Mouse (Mus musculus) limb, embryonic 10.5 days (tissue): Measurements from ENCODE around the gene 4930558K02Rik. TPM values are rescaled to one million over a fixed set of nuclear protein-coding genes. Genes with fewer than 3 reads are reported as not detected.
A peak's percentile ranks its signal among the peaks of the same experiment; 100 is the strongest.

Experiments used
- DNase-seq: peaks from one replicate; pipeline ENCODE4 v3.0.0-alpha.2; 2017; ENCODE audit warnings: low spot score
- H3K27ac ChIP-seq: fragments of 300-500 bp; sonication (generic); 2 replicates; pipeline ENCODE4 v1.5.1; 2016; ENCODE audit warnings: mild to moderate bottlenecking
- H3K27me3 ChIP-seq: fragments of 300-500 bp; sonication (generic); 2 replicates; pipeline ENCODE4 v1.6.1; 2016; ENCODE audit warnings: low read depth, mild to moderate bottlenecking; ENCODE audit not compliant: poor library complexity, severe bottlenecking
- H3K36me3 ChIP-seq: fragments of 300-500 bp; sonication (generic); 2 replicates; pipeline ENCODE4 v1.6.1; 2016; ENCODE audit warnings: mild to moderate bottlenecking, moderate library complexity
- H3K4me1 ChIP-seq: fragments of 300-500 bp; sonication (generic); 2 replicates; pipeline ENCODE4 v1.6.1; 2016
- H3K4me3 ChIP-seq: fragments of 300-500 bp; sonication (generic); 2 replicates; pipeline ENCODE4 v1.5.1; 2016; ENCODE audit warnings: mild to moderate bottlenecking, moderate library complexity
- H3K9me3 ChIP-seq: fragments of 300-500 bp; sonication (generic); replicated peaks from 2 replicates; pipeline ENCODE4 v1.6.1; 2016; ENCODE audit warnings: mild to moderate bottlenecking
- WGBS: fragments of 180-500 bp; shearing (Covaris S2); methylation state at CpG from one replicate; pipeline ENCODE4 v1.1.7; 2016; 5-methylcytosine and 5-hydroxymethylcytosine counted together
- polyA plus RNA-seq: library from polyadenylated mRNA; unstranded; fragments of >200 nt; fragmentation: Nextera tagmentation; extraction: Ambion mirVana; gene quantifications from 2 replicates; pipeline ENCODE4 v1.2.1, GENCODE M21; 2016

Gene 4930558K02Rik
- polyA plus RNA-seq, 1 experiment from 2014 or later, result not detected

GRCm38 (mm10) chr1:161983979-161984566, 4.6 kb upstream of the 4930558K02Rik start:
- peak; percentile 69 for DNase-seq
- Histone ChIP-seq H3K27ac (peak overlapping the region; percentile 93), H3K36me3 (no peaks in the 10 kb centered on the region), H3K4me3 (0 out of 2 replicates have a peak overlapping the region, but pooled peaks have one; percentile 10), H3K4me1 (peaks cover 57% of the 10 kb centered on the region), H3K9me3 (no peaks in the 10 kb centered on the region), H3K27me3 (no peaks in the 10 kb centered on the region)
- 9% methylated on average over 4 of the region's 4 CpGs for WGBS

DNA sequence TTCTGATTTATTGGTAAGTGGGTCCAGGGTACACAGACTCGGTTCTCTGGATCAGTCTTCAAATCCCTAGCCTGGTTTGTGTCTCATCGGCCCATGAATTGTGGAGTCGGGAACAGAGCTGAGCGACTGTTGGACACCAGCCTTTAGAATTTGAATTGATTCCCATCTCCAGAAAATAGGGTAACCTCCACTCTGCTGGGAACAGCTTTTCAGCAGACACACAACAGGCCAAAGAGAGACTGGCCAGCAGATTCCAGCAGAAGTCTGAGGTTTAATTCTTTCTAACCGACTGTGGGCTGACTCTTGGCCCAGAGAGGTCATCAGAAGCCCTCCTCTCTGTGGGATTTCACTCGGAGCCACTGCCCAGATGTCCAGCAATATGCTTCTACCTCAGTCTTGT, 4.0 kb upstream of the 4930558K02Rik start:
- Histone ChIP-seq H3K27ac (peak overlapping the region; percentile 93), H3K4me1 (peaks cover 57% of the 10 kb centered on the region), H3K9me3 (no peaks in the 10 kb centered on the region), H3K27me3 (no peaks in the 10 kb centered on the region), H3K4me3 (0 out of 2 replicates have a peak overlapping the region, but pooled peaks have one; percentile 17), H3K36me3 (no peaks in the 10 kb centered on the region)
- 41% methylated on average over 6 of the region's 6 CpGs for WGBS
- DNase-seq, result peak; percentile 49

- peak overlapping the region; percentile 93 for H3K27ac ChIP-seq
- DNase-seq, result no peak
- H3K4me1 ChIP-seq, result peaks cover 79% of the 10 kb centered on the region
These were observed 1.3 kb upstream of the 4930558K02Rik start for GRCm38 (mm10) chr1:161980626-161981298.

DNA sequence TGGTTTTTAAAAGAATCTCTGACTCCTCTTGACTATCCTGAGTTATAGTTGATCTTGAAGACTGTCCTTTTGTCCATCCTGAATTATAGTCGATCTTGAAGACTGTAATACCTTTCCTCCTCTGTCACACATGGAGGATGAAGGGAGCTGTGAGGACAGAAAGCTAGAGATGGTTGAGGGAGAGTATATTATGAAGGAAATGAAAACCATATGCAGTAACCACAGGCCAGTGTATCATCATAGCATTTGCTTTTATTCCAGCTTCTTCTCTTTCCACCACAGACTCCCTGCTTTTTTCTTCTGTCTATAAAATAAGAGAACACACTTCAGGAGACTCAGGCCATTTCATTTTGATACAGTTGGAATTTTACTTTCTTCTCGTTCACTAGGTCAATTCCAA, 610 bp upstream of the 4930558K02Rik start:
- Histone ChIP-seq H3K27ac (peak overlapping the region; percentile 93), H3K4me1 (peaks cover 80% of the 10 kb centered on the region), H3K36me3 (no peaks in the 10 kb centered on the region), H3K9me3 (no peaks in the 10 kb centered on the region), H3K27me3 (no peaks in the 10 kb centered on the region), H3K4me3 (no peak overlapping the region)
- DNase-seq, result no peak
- whole genome bisulfite sequencing, result 85% methylated on average over 2 of the region's 2 CpGs

More at GRCm38 (mm10) chr1:161980626-161981298, 1.3 kb upstream of the 4930558K02Rik start:
- no peak overlapping the region for H3K4me3 ChIP-seq
- WGBS, result 87% methylated on average over 9 of the region's 9 CpGs
- H3K36me3 ChIP-seq, result no peaks in the 10 kb centered on the region
- no peaks in the 10 kb centered on the region for H3K27me3 ChIP-seq
- no peaks in the 10 kb centered on the region for H3K9me3 ChIP-seq

GRCm38 (mm10) chr1:161978173-161978700, 1.2 kb downstream of the 4930558K02Rik start:
- H3K27ac ChIP-seq, result peak overlapping the region; percentile 93
- H3K4me1 ChIP-seq, result peaks cover 74% of the 10 kb centered on the region
- 90% methylated on average over 5 of the region's 5 CpGs for WGBS
- H3K9me3 ChIP-seq, result no peaks in the 10 kb centered on the region
- no peaks in the 10 kb centered on the region for H3K27me3 ChIP-seq
- no peak for DNase-seq
- H3K4me3 ChIP-seq, result no peak overlapping the region
- no peaks in the 10 kb centered on the region for H3K36me3 ChIP-seq

GRCm38 (mm10) chr1:161977331-161977730, 2.1 kb downstream of the 4930558K02Rik start:
- Histone ChIP-seq H3K36me3 (no peaks in the 10 kb centered on the region), H3K27ac (peak overlapping the region; percentile 93), H3K9me3 (no peaks in the 10 kb centered on the region), H3K27me3 (no peaks in the 10 kb centered on the region), H3K4me3 (no peak overlapping the region), H3K4me1 (peaks cover 65% of the 10 kb centered on the region)
- 89% methylated on average over 4 of the region's 4 CpGs for WGBS
- DNase-seq, result no peak

DNA sequence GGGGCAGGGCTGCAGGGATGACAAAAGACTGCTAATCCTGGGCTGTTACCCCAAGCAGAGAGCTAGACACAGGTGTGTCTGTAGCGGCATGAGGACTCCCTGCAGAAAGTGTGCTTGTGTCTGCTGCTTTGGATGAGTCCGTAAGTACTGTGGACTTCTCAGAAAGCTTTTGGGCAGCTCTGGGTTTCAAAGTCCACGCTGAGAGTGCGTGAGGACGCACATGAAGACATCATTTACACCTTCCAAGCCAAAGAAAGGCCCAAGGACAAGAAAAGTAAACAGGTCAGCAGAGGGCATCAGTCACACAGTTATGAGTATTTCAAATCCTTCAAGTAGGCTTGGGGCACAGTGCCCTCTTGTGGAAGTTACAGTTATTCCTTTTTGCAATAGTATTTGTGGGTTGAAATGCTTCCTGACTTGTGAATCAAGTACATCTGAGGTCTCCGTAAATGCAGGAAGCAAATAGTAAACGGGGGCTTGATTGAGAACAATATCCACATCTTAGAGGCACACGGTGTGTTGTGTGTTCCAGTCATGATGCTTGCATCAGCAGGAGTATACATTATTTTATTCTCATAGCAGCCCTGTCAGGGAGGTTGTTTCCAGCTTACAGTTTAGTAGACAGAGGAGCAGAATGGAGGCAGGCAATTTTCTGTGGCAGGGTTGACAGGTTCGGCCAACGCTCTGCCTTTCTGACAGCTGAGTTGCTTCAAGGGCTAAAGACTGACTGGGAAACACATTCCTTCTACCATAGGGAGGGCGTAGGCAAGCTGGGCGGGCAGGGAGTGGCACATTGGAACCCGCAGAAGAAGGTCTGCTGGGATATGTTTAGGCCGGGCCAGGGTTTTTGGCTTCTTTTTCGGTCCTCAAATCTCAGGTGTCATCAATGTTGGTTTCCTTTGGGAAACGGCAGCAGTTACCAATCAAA, 2.9 kb downstream of the 4930558K02Rik start:
- WGBS, result 50% methylated on average over 16 of the region's 16 CpGs
- Histone ChIP-seq H3K4me1 (peaks cover 60% of the 10 kb centered on the region), H3K9me3 (no peaks in the 10 kb centered on the region), H3K36me3 (peaks cover 5% of the 10 kb centered on the region), H3K27me3 (no peaks in the 10 kb centered on the region), H3K27ac (peak overlapping the region; percentile 93), H3K4me3 (no peak overlapping the region)
- peak; percentile 82 for DNase-seq

- DNase-seq, result no peak
- no peaks in the 10 kb centered on the region for H3K9me3 ChIP-seq
- 84% methylated on average over 8 of the region's 8 CpGs for WGBS
These were observed 7.2 kb downstream of the 4930558K02Rik start for GRCm38 (mm10) chr1:161972233-161972632.

GRCm38 (mm10) chr1:161970874-161971273, 8.6 kb downstream of the 4930558K02Rik start:
- Histone ChIP-seq H3K27me3 (no peaks in the 10 kb centered on the region), H3K9me3 (no peaks in the 10 kb centered on the region), H3K4me3 (no peak overlapping the region), H3K36me3 (peaks cover 20% of the 10 kb centered on the region), H3K4me1 (peaks cover 33% of the 10 kb centered on the region), H3K27ac (no peak overlapping the region)
- WGBS, result 96% methylated on average over 9 of the region's 9 CpGs
- DNase-seq, result no peak

More at GRCm38 (mm10) chr1:161972233-161972632, 7.2 kb downstream of the 4930558K02Rik start:
- Histone ChIP-seq H3K36me3 (peaks cover 20% of the 10 kb centered on the region), H3K27me3 (no peaks in the 10 kb centered on the region), H3K4me1 (peaks cover 47% of the 10 kb centered on the region), H3K4me3 (no peak overlapping the region), H3K27ac (no peak overlapping the region)

- Histone ChIP-seq H3K4me1 (peaks cover 20% of the 10 kb centered on the region), H3K4me3 (peak within 1 kb of the TSS; percentile 70), H3K27ac (peak within 1 kb of the TSS; percentile 92), H3K9me3 (no peaks in the 10 kb centered on the region), H3K36me3 (peaks cover 20% of the 10 kb centered on the region), H3K27me3 (no peaks in the 10 kb centered on the region)
- WGBS, result 4% methylated on average over 38 of the region's 38 CpGs
- peak; percentile 96 for DNase-seq
These were observed 10.6 kb downstream of the 4930558K02Rik start, which contains the start of gene Pigc for GRCm38 (mm10) chr1:161968589-161969407. TSS of gene Pigc (plus strand) at chr1:161969186.

GRCm38 (mm10) chr1:161967936-161968335, 11.5 kb downstream of the 4930558K02Rik start:
- Histone ChIP-seq H3K36me3 (peaks cover 20% of the 10 kb centered on the region), H3K9me3 (no peaks in the 10 kb centered on the region), H3K27ac (no peak overlapping the region), H3K27me3 (no peaks in the 10 kb centered on the region), H3K4me1 (peaks cover 16% of the 10 kb centered on the region), H3K4me3 (no peak overlapping the region)
- 87% methylated on average over 2 of the region's 2 CpGs for WGBS
- no peak for DNase-seq
